Mouse (Mus musculus) intestine, postnatal 0 days (tissue): ENCODE data around the gene Nfatc2. TPM values are rescaled to one million over a fixed set of nuclear protein-coding genes. Genes with fewer than 3 reads are reported as not detected.
A peak's percentile ranks its signal among the peaks of the same experiment; 100 is the strongest.

Experiments used
- ATAC-seq: fragments of 200-750 bp; cut with Nextera tagmentation; 2 replicates; pipeline ENCODE4 v1.8.0; 2017; ENCODE audit warnings: mild to moderate bottlenecking, moderate TSS enrichment, moderate library complexity
- H3K27ac ChIP-seq: fragments of 300-500 bp; sonication (generic); 2 replicates; pipeline ENCODE4 v1.5.1; 2014; ENCODE audit warnings: mild to moderate bottlenecking, low read depth, low read length, moderate library complexity
- H3K27me3 ChIP-seq: fragments of 300-500 bp; sonication (generic); replicated peaks from 2 replicates; pipeline ENCODE4 v1.6.1; 2014; ENCODE audit warnings: low read length, mixed read lengths; ENCODE audit not compliant: control insufficient read depth, insufficient read depth
- H3K36me3 ChIP-seq: fragments of 300-500 bp; sonication (generic); 2 replicates; pipeline ENCODE4 v1.6.1; 2014; ENCODE audit warnings: mild to moderate bottlenecking, moderate library complexity; ENCODE audit not compliant: control insufficient read depth, insufficient read depth
- H3K4me1 ChIP-seq: fragments of 300-500 bp; sonication (generic); replicated peaks from 2 replicates; pipeline ENCODE4 v1.6.1; 2014; ENCODE audit warnings: antibody characterized with exemption, low read length, mixed read lengths; ENCODE audit not compliant: control insufficient read depth, insufficient read depth
- H3K4me2 ChIP-seq: fragments of 300-500 bp; sonication (generic); replicated peaks from 2 replicates; pipeline ENCODE4 v1.6.1; 2014; ENCODE audit warnings: low read depth, mild to moderate bottlenecking, moderate library complexity
- H3K4me3 ChIP-seq: fragments of 300-500 bp; sonication (generic); 2 replicates; pipeline ENCODE4 v1.5.1; 2014; ENCODE audit warnings: low read depth, low read length
- H3K9ac ChIP-seq: fragments of 300-500 bp; sonication (generic); 2 replicates; pipeline ENCODE4 v1.6.1; 2014; ENCODE audit warnings: mild to moderate bottlenecking, low read depth, low read length
- H3K9me3 ChIP-seq: fragments of 300-500 bp; sonication (generic); 2 replicates; pipeline ENCODE4 v1.6.1; 2016; ENCODE audit warnings: mixed run types; ENCODE audit not compliant: control insufficient read depth
- CTCF ChIP-seq: sonication (generic); IDR thresholded peaks from 2 replicates; pipeline ENCODE4 v1.5.1; 2016; ENCODE audit warnings: low read depth, mild to moderate bottlenecking, control low read depth, antibody characterized with exemption, moderate library complexity
- WGBS: fragments of 180-500 bp; shearing (Covaris S2); extraction: QIAGEN DNeasy Blood & Tissue Kit; methylation state at CpG from one replicate; pipeline ENCODE4 v1.1.7; 2014; 5-methylcytosine and 5-hydroxymethylcytosine counted together
- microRNA-seq: library from miRNA; unstranded; fragments of <30 nt; microRNA quantifications from one replicate; pipeline ENCODE4, GENCODE M21; 2016
- polyA plus RNA-seq: library from polyadenylated mRNA; unstranded; fragments of >200 nt; fragmentation: Nextera tagmentation; extraction: Ambion mirVana; gene quantifications from 2 replicates; pipeline ENCODE4 v1.2.1, GENCODE M21; 2015

The Nfatc2 gene
- polyA plus RNA-seq, 1 experiment from 2014 or later = 1.5 TPM

- Histone ChIP-seq H3K27me3 (no peaks in the 10 kb centered on the region), H3K4me3 (no peak overlapping the region), H3K9me3 (no peaks in the 10 kb centered on the region), H3K9ac (no peak overlapping the region), H3K4me1 (no peaks in the 10 kb centered on the region), H3K36me3 (no peaks in the 10 kb centered on the region), H3K4me2 (no peak overlapping the region), H3K27ac (no peak overlapping the region)
- no peak for ATAC-seq
- TF ChIP-seq CTCF = no peak
- 90% methylated on average over 10 of the region's 10 CpGs for WGBS
Observed at GRCm38 (mm10) chr2:168429598-168429997, 171.9 kb downstream of the Nfatc2 start.

- no peak for ATAC-seq
- Histone ChIP-seq H3K4me2 (no peak overlapping the region), H3K36me3 (no peaks in the 10 kb centered on the region), H3K4me3 (no peak overlapping the region), H3K27ac (no peak overlapping the region), H3K4me1 (no peaks in the 10 kb centered on the region), H3K9ac (no peak overlapping the region), H3K9me3 (no peaks in the 10 kb centered on the region), H3K27me3 (no peaks in the 10 kb centered on the region)
- TF ChIP-seq CTCF = peak; percentile 64
- 88% methylated on average over 5 of the region's 5 CpGs for WGBS
Observed at GRCm38 (mm10) chr2:168428375-168428901, 173.0 kb downstream of the Nfatc2 start.

Small RNAs within 50 kb of the gene (microRNA-seq; reads per million reads assigned to microRNA genes)
- not detected for gene Mir7004

Other genes starting within 250 kb of the Nfatc2 start
- gene Atp9a, start 140.8 kb upstream of the Nfatc2 start, polyA plus RNA-seq = 34.0 and 36.7 TPM in 2 replicates
- gene Sall4, start 166.3 kb upstream of the Nfatc2 start, polyA plus RNA-seq = 0.08 and 0.55 TPM in 2 replicates